Mouse (Mus musculus) left cerebral cortex, adult 11 months (tissue): ENCODE data around the gene Notum.
"Not testable (repeated sequence)": the region's sequence is repeated elsewhere in the genome, so short reads cannot be mapped to it uniquely, and the experiment has no call there.

Source experiments
- DNase-seq: peaks from one replicate; pipeline ENCODE4 v3.0.0; 2022; ENCODE audit warnings: low spot score

The Notum gene

DNA sequence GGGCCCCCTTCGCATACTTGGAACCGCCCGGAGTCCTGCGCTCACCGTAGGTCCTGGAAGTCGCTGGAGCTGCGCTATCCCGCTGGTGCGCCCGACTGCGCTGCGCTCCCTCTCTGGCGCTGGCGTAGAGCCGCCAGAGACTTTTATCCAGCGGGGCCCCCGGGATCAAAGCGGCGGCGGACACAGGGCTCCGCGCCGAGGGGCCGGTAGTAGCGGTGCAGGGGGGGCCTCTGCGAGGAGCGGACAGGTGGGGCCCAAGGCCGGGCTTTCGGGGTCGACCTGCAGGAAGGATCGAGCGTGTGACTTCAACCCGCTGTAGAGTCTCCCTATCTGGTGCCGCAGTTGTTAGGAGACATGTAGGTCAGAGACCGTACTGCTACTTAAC lies at the start of gene Notum:
Gene Notum, minus strand, starts transcription at position 100 of the 385 bp plus-strand sequence.
- DNase-seq = no peak

DNA sequence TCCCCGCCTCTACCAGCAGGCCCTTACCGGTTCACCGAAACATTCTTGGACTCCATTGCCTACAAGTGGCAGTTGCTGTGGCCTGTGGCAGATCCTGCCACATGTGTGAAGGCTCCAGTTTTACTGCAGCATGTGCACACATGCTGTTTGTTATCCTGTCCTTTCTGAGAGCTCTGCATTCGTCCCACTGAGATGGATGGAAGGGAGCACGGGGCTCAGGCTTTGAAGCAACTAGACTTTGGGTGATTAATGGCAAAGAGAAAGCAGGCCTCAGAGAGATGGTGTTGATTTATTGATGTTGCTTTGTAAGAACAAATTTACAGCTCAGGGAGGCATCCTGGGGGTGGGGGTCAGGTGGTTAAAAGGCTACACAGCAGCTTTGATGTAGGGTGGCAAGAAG lies 49.7 kb upstream of the Notum start:
- no peak for DNase-seq

DNA sequence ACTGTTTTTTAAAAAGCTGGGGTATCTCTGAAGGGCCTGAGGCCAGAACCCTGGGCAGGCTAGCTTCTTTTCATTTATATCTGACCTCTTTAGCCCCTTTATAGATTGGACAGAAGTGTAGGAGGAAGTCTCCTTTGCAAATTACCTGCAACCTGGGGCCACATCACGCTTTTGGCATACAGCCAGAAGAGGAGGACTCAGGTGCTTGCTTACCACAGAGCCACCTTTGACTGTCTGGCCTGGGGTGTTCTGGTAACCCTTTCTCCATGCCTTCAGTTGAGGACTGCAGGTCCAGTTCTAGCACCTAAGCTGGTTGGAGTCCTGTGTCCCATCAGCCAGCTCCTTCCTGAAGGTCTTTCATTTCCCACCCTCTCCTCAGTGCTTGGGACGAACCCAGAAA lies 48.6 kb upstream of the Notum start:
- no peak for DNase-seq

DNA sequence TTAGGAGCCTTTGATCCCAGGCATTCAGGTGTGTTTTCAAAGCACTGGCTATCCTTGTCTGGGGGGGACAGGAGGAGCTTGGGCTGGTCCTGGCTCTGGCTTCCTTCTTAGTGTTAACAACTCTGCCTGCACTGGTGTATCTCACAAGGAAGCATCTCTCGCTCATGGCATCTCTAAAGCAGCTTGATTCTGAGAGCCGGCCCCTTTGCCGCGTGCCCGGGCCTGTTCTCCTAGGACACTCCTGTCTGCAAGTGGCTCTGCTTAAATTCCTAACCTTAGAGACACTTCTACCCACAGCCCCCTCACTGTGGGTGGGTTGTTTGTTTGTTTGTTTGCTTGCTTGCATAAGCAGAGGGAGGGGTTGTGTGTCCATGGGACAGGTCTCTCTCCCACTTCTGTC lies 47.0 kb upstream of the Notum start:
- DNase-seq = no peak

DNA sequence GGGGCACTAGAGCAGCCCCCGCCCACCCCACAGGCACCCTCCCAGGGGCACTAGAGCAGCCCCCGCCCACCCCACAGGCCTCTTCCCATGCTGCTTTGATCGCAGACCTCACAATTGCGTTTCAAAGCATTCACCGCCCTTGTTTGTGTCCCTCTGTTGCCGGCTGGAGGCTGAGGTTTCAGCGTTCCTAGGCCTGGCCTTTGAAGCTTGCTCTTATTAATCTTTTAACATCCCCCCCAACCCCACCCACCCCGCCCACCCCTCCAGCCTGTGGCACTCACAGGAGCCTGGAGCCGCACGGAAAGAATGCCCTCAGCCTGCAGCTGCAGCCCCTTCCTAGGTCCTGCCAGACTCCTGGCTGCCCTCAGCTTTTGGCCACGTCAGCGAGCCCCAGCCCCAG lies 46.2 kb upstream of the Notum start:
- DNase-seq = no peak

DNA sequence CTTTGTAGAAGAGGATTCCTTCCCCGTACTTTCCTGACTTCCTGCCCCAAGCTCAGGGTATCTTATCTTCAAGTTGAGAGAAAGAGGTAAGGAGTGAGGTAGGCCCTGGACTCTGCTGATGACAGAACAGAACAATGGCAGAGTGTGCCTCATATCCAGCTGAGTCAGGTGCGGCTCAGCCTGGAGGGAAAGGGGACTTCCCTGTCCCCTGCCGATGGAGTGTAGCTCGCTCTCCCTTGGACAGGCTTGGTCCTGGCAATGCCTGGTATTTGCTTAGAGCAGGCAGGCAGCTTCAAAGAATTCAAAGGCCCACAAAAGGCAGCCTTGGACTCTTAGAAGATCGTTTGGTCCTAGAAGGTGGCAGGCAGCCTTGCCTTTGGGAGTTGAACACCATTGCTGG lies 45.1 kb upstream of the Notum start:
- no peak for DNase-seq

DNA sequence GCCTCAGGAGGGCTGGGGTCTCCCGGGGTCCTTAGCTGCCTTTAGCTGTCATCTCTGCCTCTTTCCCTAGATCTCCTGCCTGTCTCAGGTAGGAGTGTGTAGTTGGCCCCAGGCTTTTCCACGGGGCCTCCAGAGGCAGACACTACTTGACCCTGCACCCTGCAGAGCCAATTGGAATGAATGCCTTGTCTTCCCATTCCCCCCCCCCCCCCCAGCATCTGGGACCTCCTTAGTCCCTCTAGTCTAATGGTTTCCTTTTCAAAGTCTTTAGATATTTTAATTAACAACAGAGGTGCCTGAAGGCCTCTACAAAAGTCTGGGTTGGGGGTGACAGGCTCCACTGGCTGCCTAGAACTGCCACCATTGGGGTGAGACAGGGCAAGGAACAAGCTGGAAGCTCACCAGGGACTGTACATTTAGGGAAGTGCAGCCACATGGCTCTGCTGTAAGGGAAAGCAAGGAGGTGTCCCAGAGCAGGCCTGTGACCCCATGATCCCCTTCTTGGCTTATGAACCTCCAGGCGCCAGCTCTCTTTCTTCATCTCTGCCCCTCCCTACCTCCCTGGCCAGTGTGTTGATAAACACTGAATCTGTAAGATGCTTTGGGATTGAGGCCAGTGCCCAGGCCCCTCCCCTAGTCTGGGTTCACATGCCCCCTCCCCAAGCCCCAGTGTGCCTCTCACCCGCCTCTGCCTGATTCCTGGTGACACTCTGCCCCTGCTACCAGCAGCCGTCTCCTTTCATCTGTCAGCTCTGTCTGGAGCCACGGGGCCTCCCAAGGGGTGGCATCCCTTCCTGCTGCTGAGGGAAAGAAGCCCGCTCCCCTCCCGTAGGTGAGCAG lies 43.7 kb upstream of the Notum start:
- DNase-seq = no peak

DNA sequence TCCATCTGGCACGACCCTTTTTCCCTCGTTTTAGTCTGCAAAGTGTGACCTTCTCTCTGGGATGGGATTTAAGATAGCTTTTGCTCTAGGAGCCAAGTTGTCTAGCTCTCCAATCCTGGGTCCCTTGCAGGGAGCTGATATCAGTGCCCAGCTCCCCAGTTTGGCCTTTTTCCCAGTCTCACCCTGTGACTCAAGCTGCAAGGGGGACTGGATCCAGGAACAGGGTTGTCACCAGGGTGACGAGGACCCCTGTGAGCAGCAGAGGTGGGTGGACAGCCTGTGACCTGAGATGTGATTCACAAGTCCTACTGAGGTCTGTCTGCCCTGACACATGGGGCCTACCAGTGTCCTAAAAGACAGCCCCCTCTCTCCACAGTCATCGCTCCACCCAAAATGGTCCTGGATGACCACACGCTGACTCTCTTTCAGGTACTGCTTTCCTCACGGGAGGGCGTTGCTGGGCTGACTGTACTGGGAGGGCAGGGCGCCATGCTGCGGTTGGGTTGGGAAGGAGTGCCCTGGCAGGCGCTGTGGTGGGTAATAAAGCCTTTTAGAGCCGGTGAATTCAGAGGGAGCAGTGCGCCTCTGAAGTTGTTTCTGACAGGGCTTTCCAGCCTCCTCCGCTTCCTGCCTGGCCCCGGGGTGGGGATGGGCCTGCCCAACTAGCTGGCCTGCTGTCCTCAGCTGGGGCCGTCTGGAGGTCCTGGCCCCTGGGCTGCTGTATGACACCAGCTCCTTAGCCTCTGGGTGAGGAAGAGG lies 42.9 kb upstream of the Notum start:
- no peak for DNase-seq

DNA sequence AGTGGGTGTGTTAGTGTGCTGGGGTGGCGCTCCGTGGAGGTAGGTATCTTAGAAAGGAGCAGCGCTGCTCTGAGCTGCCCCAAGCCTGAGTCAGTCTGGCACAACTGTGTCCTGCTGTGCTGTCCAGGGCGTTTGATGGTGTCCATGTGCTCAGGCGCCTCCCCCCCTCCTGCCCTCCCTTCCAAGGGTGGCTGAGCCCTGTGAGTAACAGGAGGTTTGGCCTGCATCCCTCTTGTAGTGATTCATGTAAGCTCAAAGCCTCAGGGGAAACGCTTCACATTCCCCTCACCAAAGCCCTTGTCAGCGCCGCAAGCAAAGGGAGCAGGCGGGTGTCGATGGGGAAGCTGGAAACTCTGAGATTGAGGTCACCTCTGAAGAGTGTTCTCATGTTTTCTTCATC lies 36.8 kb upstream of the Notum start:
- DNase-seq = no peak

DNA sequence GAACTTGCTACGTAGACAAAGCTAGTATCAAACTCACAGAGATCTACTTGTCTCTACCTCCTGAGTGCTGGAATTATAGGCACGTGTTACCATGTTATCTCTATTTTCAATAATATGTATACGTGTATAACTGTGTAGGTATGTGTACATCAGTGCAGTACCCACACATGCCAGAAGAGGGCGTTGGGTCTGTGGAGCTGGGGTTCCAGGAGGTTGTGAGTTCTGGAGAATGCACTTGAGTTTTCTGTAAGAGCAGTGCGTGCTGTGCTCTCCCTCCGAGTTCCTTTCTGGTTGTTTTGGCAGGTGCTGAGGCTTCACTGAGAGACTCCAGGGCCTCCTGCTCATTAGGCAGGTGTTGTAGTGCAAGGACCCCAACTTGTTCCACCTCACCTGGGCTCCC lies 35.6 kb upstream of the Notum start:
- no peak for DNase-seq

DNA sequence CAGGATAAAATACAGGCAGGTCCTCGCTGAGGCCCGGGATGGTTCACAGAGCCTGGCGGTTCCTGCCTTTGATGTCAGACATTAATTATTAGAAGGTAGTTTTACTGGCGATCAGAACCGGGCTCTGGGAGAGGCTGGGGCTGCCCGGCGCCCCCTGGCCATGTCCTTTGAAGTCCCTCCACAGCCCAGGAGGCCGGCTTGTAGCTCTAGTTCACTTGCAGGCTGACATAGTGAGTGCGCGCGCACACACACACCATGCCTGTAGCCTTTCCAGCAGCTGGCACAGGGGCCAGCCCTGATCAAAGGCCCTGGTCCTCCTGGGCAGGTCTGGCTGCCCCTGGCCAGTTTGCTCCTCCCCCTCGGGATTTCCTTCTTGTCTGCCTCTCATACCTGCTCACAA lies 34.7 kb upstream of the Notum start:
- DNase-seq = no peak

DNA sequence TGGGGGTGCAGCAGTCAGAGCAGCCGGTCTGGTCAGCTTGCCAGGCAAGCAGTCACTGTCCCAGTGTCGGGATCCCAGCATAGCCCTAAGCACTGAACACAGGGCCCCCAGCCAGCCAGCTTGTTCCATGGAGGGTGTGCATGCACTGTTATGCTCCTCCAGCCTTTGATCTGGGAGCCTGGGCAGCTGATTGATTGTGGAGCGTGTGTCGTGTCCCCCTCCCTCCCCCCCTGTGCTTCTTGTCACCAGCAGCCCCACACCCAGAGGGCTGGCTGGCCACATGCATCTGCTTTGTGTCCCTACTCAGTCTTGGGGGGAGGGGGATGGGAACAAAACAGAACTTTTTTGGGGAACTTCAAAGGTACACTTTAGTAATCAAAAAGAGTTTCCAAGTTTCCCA lies 34.2 kb upstream of the Notum start:
- DNase-seq = no peak

DNA sequence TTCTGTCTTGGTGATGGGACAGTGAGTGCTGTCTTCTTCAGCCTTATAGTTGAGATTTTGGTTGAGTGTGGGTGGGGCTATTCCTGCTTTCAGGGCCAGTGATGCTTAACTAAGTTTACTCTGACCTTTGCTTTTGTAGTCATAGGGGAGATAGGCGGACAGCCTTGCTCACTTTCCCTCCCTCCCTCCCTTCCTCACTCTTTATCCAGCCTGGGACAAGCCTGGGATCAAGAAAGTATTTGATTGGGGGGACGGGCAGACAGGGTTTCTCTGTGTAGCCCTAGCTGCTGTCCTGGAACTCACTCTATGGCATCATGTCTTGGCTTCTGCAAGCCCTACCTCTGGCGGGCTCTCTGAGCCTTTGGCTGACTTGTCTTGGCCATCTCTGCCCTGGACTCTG lies 32.5 kb upstream of the Notum start:
- DNase-seq = no peak

DNA sequence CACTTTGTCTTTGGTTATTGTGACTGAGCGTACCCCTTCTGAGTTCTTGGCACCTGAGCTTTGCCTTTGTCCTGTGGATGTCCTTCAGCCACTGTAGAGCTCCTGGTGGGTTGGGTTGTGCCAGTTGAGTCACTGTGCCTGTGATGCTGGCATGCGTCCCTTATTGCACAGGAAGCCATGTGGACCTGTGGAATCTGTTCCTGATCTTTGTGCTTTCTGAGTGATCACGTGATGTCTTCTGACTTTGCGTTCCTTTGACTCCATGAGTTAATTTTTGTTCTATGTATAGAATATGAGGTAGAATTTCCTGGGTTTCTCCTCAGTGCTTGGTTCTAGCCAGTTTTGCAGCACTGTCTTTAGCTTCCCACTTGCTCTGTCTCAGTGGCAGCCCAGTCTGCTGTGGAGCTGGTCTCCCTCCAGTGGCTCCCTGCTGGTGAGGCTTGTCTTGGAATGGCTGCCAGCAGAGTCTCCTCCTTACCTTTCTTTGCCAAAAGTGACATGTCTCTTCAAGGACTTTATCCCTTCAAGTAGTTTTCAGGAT lies 31.6 kb upstream of the Notum start:
- DNase-seq = no peak

DNA sequence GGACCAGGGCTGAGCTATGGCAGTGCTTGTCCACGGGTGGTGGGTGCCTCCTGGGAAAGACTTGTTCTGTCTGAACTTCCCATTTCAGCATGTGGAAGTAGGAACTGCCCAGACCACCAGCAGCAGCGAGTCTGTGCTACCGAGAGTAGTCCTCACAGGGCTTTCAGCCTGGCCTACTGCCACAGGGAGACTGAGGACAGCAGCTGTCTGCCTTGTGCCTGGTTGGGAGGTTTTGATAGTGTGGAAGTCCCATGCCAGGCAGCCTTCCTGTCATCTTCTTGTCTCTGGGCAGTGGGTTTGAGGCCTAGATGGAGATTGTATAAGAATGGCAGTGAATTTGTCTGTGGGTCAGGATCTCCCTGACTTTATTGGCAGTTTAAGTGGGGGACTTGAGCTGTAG lies 28.4 kb upstream of the Notum start:
- no peak for DNase-seq

DNA sequence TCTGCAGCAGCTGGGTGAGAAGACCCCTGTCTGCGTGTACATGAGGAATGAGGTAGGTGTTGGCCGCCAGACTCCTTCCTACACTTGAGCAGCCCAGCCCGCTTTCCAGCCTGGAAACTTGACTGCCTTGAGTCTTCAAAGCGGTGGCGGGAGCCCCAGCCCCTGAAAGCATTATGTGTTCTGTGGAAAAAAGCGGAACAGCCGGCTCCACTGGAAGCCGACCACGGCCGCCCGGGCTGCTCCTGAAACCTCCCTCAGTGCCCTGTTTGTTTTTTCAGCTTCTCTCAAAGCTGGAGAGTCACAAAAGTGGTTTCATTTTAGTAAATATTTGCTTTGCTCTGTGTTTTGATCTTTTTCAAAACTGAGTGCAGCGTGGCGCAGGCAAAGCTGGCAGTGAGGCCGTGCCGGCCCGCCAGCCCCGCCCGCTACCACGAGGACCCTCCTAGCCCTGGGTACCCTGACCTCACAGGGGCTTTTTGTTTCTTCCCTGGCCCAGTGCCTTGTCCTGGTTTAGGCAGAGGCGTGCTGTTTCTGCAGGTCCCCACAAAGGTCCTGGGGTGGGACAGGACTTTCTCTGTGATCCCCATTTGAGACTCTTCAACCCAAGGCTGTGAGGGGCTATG lies 25.8 kb upstream of the Notum start:
- DNase-seq = no peak

DNA sequence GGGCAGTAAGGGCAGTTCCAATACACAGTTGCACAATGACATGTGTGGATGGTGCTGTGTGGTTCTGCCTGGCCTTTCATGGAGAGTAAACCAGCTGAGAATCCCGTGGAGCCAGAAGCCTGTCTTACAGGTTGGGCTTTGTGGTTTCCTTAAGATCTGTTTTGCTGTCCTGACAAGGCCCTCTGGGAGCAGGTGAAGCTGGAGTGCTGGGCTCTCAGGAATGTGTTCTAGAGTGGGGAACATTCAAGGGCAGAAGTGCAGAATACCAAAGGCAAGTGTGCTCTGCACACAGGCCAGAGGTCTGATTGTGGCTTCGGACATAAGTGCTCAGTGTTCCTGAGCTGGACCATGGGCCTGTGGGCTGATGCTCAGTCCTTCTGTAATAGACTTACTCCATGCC lies 23.7 kb upstream of the Notum start:
- DNase-seq = no peak

DNA sequence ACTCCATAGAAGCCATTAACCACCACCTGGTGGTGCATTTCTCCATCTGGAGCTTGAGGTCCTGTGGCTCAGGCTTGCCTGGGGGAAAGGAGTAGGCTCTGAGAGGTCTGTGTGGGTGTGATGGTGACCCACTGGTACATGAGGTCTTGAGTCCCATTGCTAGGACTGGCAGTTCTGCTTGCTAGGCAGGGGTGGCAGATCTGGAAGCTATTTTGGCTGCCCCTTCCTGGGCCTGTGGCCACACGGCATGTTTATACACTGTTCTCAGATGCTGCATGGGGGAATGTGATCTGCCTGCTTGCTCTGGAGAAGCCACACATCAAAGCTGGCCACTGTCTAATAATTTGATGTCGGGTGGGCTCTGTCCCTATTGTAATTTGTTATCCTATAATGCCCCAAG lies 23.1 kb upstream of the Notum start:
- no peak for DNase-seq

DNA sequence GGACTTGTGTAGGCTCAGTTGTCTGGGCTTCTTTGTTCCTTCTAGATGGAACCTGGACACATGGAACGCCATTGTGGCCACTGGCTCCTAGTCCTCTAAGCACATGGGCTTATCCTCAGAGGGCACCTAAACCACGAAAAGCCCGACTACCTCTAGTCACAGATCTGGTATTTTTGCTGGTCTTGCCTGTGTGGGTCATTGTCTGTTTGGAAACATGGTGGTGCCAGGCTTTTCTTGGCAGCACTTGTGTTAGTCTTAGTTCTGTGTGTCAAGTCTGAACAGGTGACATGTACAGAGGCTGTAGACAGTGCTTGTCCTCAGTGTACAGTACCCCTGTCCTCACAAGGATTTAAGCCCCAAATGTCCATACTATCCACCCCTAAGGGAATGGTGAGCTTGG lies 22.6 kb upstream of the Notum start:
- DNase-seq = no peak

DNA sequence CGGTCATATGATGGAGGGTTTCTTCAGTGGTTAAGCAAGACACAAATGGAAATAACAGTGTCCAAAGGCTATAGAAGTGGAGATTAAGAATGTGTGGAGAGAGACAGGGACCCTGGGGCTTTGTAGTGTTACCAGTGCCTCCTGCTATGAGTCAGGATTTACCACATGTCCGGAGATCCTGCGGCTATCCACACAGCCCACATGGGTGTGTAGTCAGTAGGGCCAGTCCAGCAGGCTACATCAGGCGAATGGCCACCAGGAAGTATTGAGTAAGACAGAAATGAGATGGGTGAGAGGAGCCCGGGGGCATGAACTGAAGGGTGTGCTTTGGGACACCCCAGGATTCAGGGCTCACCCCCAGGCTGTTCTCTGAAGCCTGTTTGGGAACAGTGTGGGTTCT lies 21.7 kb upstream of the Notum start:
- DNase-seq = no peak

DNA sequence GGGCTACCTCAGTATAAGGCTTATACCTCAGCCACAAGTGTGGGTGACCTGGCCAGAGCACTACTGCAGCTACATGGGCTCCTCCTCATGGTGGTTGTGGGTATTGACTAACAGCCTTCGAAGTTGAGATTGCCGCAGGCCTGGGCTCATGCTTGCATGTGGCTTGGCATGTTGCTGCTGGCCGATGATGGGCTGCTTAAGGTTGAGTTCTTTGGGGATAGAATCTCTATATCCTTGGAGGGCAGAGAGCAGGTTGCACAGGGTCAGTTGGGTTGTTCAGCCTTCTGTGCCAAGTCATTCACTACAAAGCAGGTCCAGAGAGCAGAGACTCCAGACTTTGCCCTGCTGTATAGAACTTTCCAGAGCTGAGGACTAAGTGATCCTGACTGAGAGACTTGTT lies 18.9 kb upstream of the Notum start:
- DNase-seq = no peak

DNA sequence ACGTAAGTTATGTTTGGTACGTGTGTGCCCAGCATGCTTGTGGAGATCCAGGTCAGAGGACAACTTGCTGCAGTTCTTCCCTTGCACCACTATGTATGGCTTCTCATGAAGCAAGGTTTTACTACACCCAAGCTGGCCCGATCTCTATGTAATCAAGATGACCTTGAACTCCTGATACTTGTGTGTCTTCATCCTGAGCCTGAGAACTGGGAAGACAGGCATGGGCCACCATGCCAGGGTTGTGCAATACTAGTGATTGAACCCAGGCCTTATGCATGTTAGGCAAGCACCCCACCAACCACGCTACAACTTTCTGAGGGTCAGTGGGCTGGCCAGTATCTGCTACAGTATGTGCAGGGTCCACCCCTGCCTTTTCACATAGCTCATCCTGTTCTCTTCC lies 16.0 kb upstream of the Notum start:
- no peak for DNase-seq

DNA sequence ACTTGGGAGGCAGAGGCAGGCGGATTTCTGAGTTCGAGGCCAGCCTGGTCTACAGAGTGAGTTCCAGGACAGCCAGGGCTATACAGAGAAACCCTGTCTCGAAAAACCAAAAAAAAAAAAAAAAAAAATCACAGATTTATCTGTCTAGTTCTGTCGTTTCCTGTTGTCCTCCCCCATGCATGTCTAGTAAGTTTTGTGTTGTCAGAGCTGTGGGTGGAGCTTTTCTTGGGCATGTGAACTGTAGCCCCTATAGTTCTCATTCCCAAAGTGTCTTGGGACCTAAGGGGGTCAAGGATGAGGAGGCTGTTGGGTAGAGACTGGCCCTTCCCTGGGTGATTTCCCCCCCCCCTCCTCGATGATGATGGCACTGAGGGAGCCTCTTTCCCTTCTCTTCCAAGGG lies 14.9 kb upstream of the Notum start:
- not testable (repeated sequence) for DNase-seq
